Mouse (Mus musculus): ENCODE results near the gene Robo4. TPM values are rescaled to one million over a fixed set of nuclear protein-coding genes. Genes with fewer than 3 reads are reported as not detected.

Gene Robo4
- 5.6 and 6.0 TPM in 2 replicates for polyA plus RNA-seq (2016; fragmentation: Nextera tagmentation; extraction: Ambion mirVana)

DNA sequence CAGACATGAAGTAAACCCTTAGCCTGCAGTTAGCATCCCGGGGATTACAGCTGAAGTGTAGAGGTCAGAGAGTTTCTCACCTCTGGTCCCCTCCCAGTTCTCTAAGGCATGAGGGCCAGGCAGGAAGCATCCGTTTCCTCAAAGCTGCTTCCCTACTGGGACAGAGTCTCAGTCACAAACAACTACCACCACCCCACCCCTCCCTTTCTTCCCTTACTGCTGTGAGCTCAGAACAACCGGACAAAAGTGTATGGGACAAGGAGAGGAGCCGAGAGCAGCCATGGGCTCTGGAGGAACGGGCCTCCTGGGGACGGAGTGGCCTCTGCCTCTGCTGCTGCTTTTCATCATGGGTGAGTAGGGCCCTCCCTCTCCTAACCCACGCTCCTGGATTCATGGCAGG is at the start of gene Robo4:
Gene Robo4, plus strand, starts transcription at position 96 of the 400 bp plus-strand sequence.
- peaks cover 20% of the 10 kb centered on the region for H3K27me3 ChIP-seq (ENCODE audit: low read depth, poor library complexity, severe bottlenecking)
- 19% methylated on average over 7 of the region's 7 CpGs for WGBS
- H3K4me1 ChIP-seq, result peaks cover 11% of the 10 kb centered on the region
- H3K36me3 ChIP-seq, result no peaks in the 10 kb centered on the region
- DNase-seq (ENCODE audit: low spot score), result no peak
- peak within 1 kb of the TSS; percentile 68 for H3K27ac ChIP-seq (replicated peaks)
- peak within 1 kb of the TSS; percentile 9 for H3K4me3 ChIP-seq
- no peaks in the 10 kb centered on the region for H3K9me3 ChIP-seq (replicated peaks)

GRCm38 (mm10) chr9:37354485-37354884 is 47.2 kb upstream of the Robo4 start:
- Histone ChIP-seq H3K36me3 (no peaks in the 10 kb centered on the region), H3K4me1 (peaks cover 16% of the 10 kb centered on the region), H3K9me3 (replicated peaks) (no peaks in the 10 kb centered on the region), H3K27me3 (ENCODE audit: low read depth, poor library complexity, severe bottlenecking) (no peaks in the 10 kb centered on the region), H3K4me3 (no peak overlapping the region), H3K27ac (replicated peaks) (no peak overlapping the region)
- no peak for DNase-seq (ENCODE audit: low spot score)
- 82% methylated on average over 1 of the region's 1 CpGs for WGBS

DNA sequence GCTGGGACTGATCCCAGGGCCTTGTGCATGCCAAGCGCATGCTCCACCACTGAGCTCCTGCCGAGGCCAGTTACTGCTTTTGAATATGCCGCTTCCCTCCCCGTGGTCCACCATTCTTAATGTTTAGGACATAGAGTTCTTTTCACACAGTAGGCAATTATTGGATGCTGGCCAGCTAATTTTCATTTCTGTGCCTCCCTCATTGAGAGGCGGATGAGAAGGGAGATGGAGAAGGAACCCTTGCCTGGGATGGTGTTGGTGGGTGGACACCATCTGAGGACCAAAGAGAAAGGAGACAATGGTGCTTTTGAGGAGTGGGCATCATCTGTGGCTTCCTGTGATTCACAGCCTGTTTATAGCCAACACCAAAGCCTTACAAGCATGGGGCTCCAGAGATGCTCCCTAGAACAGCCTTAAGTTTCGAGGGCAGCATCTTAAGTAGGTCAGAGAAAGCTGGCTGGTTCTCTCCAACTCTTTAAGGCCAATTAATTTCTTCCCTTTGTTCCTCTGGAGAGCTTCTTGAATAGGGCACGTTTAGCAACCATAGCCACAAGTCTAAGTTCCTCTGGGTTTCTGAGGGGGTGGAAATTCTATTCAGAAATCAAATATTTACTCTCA is 42.9 kb upstream of the Robo4 start:
- Histone ChIP-seq H3K4me1 (peaks cover 37% of the 10 kb centered on the region), H3K36me3 (no peaks in the 10 kb centered on the region), H3K4me3 (peak overlapping the region; percentile 20; the same call in 1 of the 2 replicates), H3K9me3 (replicated peaks) (no peaks in the 10 kb centered on the region), H3K27me3 (ENCODE audit: low read depth, poor library complexity, severe bottlenecking) (no peaks in the 10 kb centered on the region), H3K27ac (replicated peaks) (peak overlapping the region; percentile 91)
- 70% methylated on average over 7 of the region's 7 CpGs for WGBS
- DNase-seq (ENCODE audit: low spot score), result peak; percentile 20

DNA sequence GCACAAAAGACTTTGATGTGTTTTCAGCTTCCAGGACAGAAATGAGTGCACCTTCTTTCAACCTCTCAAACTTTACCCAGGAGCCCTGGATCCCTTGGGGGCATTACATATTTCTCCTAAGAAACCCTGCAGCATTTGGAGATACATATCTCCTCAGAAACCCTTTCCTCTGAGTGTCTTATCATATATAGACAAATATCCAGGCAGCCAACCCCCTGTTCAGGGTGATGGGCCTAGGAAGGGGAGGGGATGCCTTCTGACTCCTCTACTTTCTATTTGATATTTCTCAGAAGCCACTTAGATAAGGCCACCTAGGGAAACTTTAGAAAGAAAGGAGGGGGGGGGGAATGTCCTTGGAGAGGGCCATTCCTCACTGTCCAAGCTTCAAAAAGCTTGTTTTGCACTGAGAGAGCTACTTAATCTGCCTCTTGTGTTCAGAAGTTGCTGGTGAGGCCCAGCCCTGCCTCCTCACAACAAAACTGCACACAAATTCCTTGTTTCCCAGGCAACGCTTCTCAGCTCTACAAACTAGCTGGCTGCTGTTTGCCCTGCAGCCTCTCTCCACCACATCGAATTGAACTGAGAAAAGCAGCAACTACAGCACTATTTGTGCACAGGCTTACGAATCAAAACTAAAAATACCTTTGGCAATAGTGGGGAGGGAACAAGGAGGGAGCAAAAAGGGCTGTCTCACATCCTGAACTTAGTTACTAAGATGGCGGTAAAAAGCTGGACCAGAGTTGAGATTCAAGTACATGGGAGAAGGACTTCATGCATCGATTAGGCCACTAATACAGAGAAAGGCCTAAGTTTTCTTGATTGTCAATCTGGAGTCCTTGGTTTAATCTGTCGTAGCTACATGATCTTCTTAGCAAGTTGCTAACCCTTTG is 42.1 kb upstream of the Robo4 start:
- Histone ChIP-seq H3K4me3 (peak overlapping the region; percentile 20), H3K4me1 (peaks cover 44% of the 10 kb centered on the region), H3K27ac (replicated peaks) (peak overlapping the region; percentile 91), H3K36me3 (no peaks in the 10 kb centered on the region), H3K27me3 (ENCODE audit: low read depth, poor library complexity, severe bottlenecking) (no peaks in the 10 kb centered on the region), H3K9me3 (replicated peaks) (no peaks in the 10 kb centered on the region)
- 14% methylated on average over 6 of the region's 6 CpGs for WGBS
- peak; percentile 82 for DNase-seq (ENCODE audit: low spot score)

GRCm38 (mm10) chr9:37362084-37362483 is 39.6 kb upstream of the Robo4 start:
- H3K9me3 ChIP-seq (replicated peaks), result no peaks in the 10 kb centered on the region
- H3K36me3 ChIP-seq, result no peaks in the 10 kb centered on the region
- DNase-seq (ENCODE audit: low spot score), result no peak
- no peaks in the 10 kb centered on the region for H3K27me3 ChIP-seq (ENCODE audit: low read depth, poor library complexity, severe bottlenecking)
- H3K4me3 ChIP-seq, result no peak overlapping the region
- H3K27ac ChIP-seq (replicated peaks), result no peak overlapping the region
- peaks cover 45% of the 10 kb centered on the region for H3K4me1 ChIP-seq

GRCm38 (mm10) chr9:37362881-37363280 is 38.8 kb upstream of the Robo4 start:
- no peak for DNase-seq (ENCODE audit: low spot score)
- Histone ChIP-seq H3K9me3 (replicated peaks) (no peaks in the 10 kb centered on the region), H3K27me3 (ENCODE audit: low read depth, poor library complexity, severe bottlenecking) (no peaks in the 10 kb centered on the region), H3K4me3 (no peak overlapping the region), H3K36me3 (no peaks in the 10 kb centered on the region), H3K27ac (replicated peaks) (0 out of 2 replicates have a peak overlapping the region, but pooled peaks have one; percentile 19), H3K4me1 (peaks cover 45% of the 10 kb centered on the region)
- WGBS, result 73% methylated on average over 1 of the region's 1 CpGs

GRCm38 (mm10) chr9:37363551-37363950 is 38.1 kb upstream of the Robo4 start:
- Histone ChIP-seq H3K4me3 (no peak overlapping the region), H3K9me3 (replicated peaks) (no peaks in the 10 kb centered on the region), H3K27ac (replicated peaks) (0 out of 2 replicates have a peak overlapping the region, but pooled peaks have one; percentile 19), H3K4me1 (peaks cover 38% of the 10 kb centered on the region), H3K27me3 (ENCODE audit: low read depth, poor library complexity, severe bottlenecking) (no peaks in the 10 kb centered on the region), H3K36me3 (no peaks in the 10 kb centered on the region)
- DNase-seq (ENCODE audit: low spot score), result no peak
- WGBS, result 76% methylated on average over 3 of the region's 3 CpGs

DNA sequence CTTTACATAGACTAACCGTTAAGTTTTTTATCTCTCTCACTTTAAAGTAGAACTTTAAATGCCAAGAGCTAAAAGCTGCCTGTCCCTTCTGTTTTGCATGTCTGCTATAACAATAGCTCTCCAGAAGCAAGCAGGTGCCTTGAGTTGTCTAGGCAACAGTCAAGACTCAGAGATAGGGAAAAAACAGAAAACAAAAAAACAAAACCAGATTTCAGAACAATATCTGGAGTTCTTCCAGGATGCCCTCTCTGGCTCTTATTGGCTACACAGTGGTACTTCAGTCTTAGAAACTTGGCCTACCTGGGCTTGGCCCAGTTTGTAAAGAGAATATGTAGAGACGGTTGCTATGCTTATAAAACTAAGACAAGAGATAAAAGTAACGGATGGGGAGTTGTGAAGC is 37.3 kb upstream of the Robo4 start:
- H3K9me3 ChIP-seq (replicated peaks), result no peaks in the 10 kb centered on the region
- DNase-seq (ENCODE audit: low spot score), result no peak
- H3K4me1 ChIP-seq, result peaks cover 30% of the 10 kb centered on the region
- 67% methylated on average over 3 of the region's 3 CpGs for WGBS
- H3K36me3 ChIP-seq, result no peaks in the 10 kb centered on the region
- no peak overlapping the region for H3K27ac ChIP-seq (replicated peaks)
- no peak overlapping the region for H3K4me3 ChIP-seq
- no peaks in the 10 kb centered on the region for H3K27me3 ChIP-seq (ENCODE audit: low read depth, poor library complexity, severe bottlenecking)

GRCm38 (mm10) chr9:37365706-37366105 is 36.0 kb upstream of the Robo4 start:
- WGBS, result 71% methylated on average over 5 of the region's 5 CpGs

DNA sequence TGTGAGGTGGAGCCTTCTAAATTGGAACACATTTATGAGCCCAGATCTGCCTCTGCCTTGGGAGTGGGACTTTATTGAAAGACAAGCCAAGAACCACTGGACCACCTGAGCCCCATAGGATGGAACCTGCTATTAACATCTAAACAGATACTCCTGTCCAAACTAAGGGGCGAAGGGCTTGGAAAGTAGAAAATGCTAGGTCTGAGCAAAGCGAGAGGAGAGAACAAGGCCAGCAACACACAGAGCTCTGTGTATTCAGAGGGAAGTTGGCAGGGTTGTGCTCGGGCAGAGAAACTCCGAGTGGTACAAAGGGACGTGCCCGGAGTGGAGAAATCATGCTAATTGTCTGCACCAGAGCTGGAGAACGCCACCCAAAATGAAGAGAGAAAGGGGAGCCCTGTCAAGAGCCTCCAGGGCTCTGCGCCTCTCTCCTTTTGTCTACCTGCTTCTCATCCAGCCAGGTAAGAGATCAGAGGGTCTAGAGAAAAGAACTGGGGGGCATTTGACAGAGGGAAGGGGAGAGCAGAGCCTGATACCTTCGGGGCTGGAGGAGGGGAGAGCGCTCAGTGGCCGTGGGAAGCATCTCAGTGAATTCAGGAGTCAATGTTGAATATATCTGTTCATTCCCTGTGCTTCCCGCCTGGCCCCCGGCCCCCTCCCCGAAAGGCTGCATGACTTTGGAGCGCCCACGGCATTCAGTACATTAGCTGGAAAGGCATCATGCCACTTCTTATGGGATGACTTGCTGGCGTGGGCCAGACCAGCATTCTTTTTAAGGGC is 34.2 kb upstream of the Robo4 start, which contains the start of gene Hepacam:
Gene Hepacam, plus strand, starts transcription at position 51 of the 780 bp plus-strand sequence.
- H3K36me3 ChIP-seq, result no peaks in the 10 kb centered on the region
- H3K4me3 ChIP-seq, result no peak within 1 kb of the TSS
- H3K27ac ChIP-seq (replicated peaks), result no peak within 1 kb of the TSS; the same call in 1 of the 2 replicates
- DNase-seq (ENCODE audit: low spot score), result no peak
- no peaks in the 10 kb centered on the region for H3K9me3 ChIP-seq (replicated peaks)
- 85% methylated on average over 17 of the region's 17 CpGs for WGBS
- H3K27me3 ChIP-seq (ENCODE audit: low read depth, poor library complexity, severe bottlenecking), result no peaks in the 10 kb centered on the region
- H3K4me1 ChIP-seq, result peaks cover 11% of the 10 kb centered on the region

More at GRCm38 (mm10) chr9:37365706-37366105, 36.0 kb upstream of the Robo4 start:
- Histone ChIP-seq H3K27me3 (ENCODE audit: low read depth, poor library complexity, severe bottlenecking) (no peaks in the 10 kb centered on the region), H3K4me1 (peaks cover 17% of the 10 kb centered on the region), H3K36me3 (no peaks in the 10 kb centered on the region), H3K9me3 (replicated peaks) (no peaks in the 10 kb centered on the region), H3K4me3 (no peak overlapping the region), H3K27ac (replicated peaks) (no peak overlapping the region)
- no peak for DNase-seq (ENCODE audit: low spot score)

GRCm38 (mm10) chr9:37368081-37368830 is 33.4 kb upstream of the Robo4 start:
- 87% methylated on average over 11 of the region's 11 CpGs for WGBS
- Histone ChIP-seq H3K4me1 (peaks cover 11% of the 10 kb centered on the region), H3K9me3 (replicated peaks) (no peaks in the 10 kb centered on the region), H3K4me3 (no peak overlapping the region), H3K36me3 (no peaks in the 10 kb centered on the region), H3K27me3 (ENCODE audit: low read depth, poor library complexity, severe bottlenecking) (no peaks in the 10 kb centered on the region), H3K27ac (replicated peaks) (no peak overlapping the region)
- no peak for DNase-seq (ENCODE audit: low spot score)

DNA sequence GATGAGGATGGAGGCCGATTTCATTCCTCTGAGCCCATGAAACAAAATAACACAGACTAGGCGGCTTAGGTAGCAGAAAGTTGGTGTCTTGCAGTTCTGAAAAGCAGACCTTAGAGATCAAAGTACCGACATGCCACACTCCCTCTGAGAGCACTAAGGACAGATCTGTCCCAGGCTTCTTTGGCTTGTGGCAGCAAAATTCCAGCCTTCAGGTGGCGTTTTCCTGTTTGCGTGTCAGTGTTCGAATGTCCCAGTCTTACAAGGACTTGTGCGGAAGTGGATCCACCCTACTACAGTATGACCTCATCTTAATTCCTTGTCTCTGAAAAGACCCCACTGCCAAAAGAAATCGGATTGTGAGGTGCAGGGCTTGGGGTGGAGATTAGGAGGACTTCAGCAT is 32.8 kb upstream of the Robo4 start:
- Histone ChIP-seq H3K4me3 (no peak overlapping the region), H3K9me3 (replicated peaks) (no peaks in the 10 kb centered on the region), H3K27me3 (ENCODE audit: low read depth, poor library complexity, severe bottlenecking) (no peaks in the 10 kb centered on the region), H3K36me3 (no peaks in the 10 kb centered on the region), H3K4me1 (peaks cover 7% of the 10 kb centered on the region; the same call in 1 of the 2 replicates), H3K27ac (replicated peaks) (no peak overlapping the region)
- WGBS, result 79% methylated on average over 8 of the region's 8 CpGs
- DNase-seq (ENCODE audit: low spot score), result no peak

All from midbrain, embryonic 10.5 days (tissue).